Mouse (Mus musculus) thymus, adult 2 months (tissue): ENCODE measurements around the gene Gan. TPM values are rescaled to one million over a fixed set of nuclear protein-coding genes. Genes with fewer than 3 reads are reported as not detected.

Source experiments
- DNase-seq: peaks from one replicate; pipeline ENCODE4 v3.0.0; 2021
- H3K27ac ChIP-seq: fragments of 200-500 bp; 2 replicates; pipeline ENCODE4 v1.5.1; 2012; ENCODE audit warnings: low read length, control low read depth; ENCODE audit not compliant: control insufficient read depth, insufficient read depth
- H3K27me3 ChIP-seq: fragments of 200-500 bp; 2 replicates; pipeline ENCODE4 v1.6.1; 2012; ENCODE audit warnings: mild to moderate bottlenecking, low read length, moderate library complexity, mixed read lengths; ENCODE audit not compliant: control insufficient read depth, insufficient read depth
- H3K36me3 ChIP-seq: fragments of 200-500 bp; 2 replicates; pipeline ENCODE4 v1.6.1; 2012; ENCODE audit warnings: mild to moderate bottlenecking, low read length, moderate library complexity; ENCODE audit not compliant: control insufficient read depth, insufficient read depth
- H3K4me1 ChIP-seq: fragments of 200-500 bp; replicated peaks from 2 replicates; pipeline ENCODE4 v1.6.1; 2012; ENCODE audit warnings: low read length; ENCODE audit not compliant: control insufficient read depth, insufficient read depth
- H3K4me3 ChIP-seq: fragments of 200-500 bp; 2 replicates; pipeline ENCODE4 v1.5.1; 2012; ENCODE audit warnings: mild to moderate bottlenecking, low read length, control low read depth, moderate library complexity; ENCODE audit not compliant: control insufficient read depth, insufficient read depth
- CTCF ChIP-seq: fragments of 200-500 bp; IDR thresholded peaks from 2 replicates; pipeline ENCODE4 v1.5.1; 2012; ENCODE audit warnings: mild to moderate bottlenecking, control low read depth, low read length, moderate library complexity, borderline replicate concordance; ENCODE audit not compliant: control insufficient read depth, poor library complexity, insufficient read depth; ENCODE audit errors: extremely low read depth
- POLR2A ChIP-seq: fragments of 200-500 bp; IDR thresholded peaks from 2 replicates; pipeline ENCODE4 v1.6.1; 2012; ENCODE audit warnings: mild to moderate bottlenecking, low read length, control low read depth, moderate library complexity; ENCODE audit not compliant: control insufficient read depth, poor library complexity, insufficient read depth; ENCODE audit errors: extremely low read depth
- WGBS: fragments of 180-500 bp; shearing (Covaris S2); methylation state at CpG from one replicate; pipeline ENCODE4 v1.1.7; 2018; 5-methylcytosine and 5-hydroxymethylcytosine counted together
- polyA plus RNA-seq: library from polyadenylated mRNA; depleted of rRNA; stranded (reverse); fragments of >200 nt; gene quantifications from 2 replicates; pipeline ENCODE4 v1.2.3, GENCODE M21; 2012

Gan gene
- polyA plus RNA-seq, 1 experiment = 6.3 TPM

DNA sequence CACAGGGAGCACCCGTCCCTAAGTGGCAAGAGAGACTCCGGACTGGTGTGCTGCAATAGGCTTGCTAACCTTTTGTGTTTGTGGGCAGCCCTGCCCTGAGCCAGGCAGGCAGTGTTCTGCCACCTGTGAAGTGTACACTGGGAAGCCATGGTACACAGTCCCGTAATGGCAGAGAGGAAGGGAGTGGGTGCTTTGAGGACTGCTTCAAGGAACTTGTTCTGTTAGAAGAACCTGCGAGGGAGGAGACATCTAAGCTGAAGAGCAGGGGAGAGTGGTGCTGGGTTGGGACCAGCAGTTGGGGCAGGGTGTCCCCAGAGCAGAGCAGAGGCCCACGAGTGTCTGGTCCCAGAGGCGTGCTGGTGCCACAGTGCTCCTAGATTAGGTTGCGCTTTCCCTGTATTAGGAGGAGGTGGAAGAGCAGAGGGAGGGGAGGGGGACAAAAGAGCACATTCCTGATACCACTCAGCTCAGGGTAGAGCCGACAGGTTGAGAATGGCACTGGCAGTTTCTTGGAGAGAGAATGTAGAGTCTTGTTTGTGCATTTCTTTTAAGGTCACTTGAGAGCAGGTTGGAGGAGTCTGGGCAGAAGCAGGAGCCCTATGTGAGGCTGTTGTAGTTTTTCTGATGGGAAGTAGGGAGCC is 9.4 kb downstream of the Gan start:
- Histone ChIP-seq H3K36me3 (no peaks in the 10 kb centered on the region), H3K27ac (no peak overlapping the region), H3K4me3 (no peak overlapping the region), H3K4me1 (peaks cover 3% of the 10 kb centered on the region; the same call in 1 of the 2 replicates), H3K27me3 (no peaks in the 10 kb centered on the region)
- TF ChIP-seq CTCF (0 out of 2 replicates have a peak, but pooled peaks have one; percentile 16), POLR2A (no peak)
- WGBS = 67% methylated on average over 8 of the region's 8 CpGs
- DNase-seq = no peak

DNA sequence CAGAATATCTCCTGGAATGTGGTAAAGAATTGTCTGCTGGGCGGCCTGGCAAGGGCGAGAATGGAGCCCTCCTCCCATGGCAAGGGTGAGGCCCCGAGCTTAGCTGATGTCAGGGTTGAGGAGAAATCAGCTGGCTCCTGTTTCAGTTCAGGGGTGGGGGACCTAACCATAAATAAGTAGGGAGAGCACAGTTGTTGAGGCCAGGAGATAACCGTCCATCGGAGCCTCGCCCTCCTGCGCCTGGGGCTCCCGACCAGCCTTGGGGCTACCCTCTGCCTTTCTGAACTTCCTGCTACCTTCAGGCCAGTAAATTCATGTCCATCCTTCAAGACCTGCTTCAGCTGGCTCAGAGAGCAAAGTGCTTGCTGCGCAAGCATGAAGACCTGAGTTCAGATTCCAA is 10.4 kb downstream of the Gan start:
- Histone ChIP-seq H3K4me3 (no peak overlapping the region), H3K27ac (no peak overlapping the region), H3K27me3 (no peaks in the 10 kb centered on the region), H3K36me3 (no peaks in the 10 kb centered on the region), H3K4me1 (peaks cover 3% of the 10 kb centered on the region; the same call in 1 of the 2 replicates)
- TF ChIP-seq CTCF (no peak), POLR2A (no peak)
- DNase-seq = no peak
- 98% methylated on average over 9 of the region's 9 CpGs for WGBS

DNA sequence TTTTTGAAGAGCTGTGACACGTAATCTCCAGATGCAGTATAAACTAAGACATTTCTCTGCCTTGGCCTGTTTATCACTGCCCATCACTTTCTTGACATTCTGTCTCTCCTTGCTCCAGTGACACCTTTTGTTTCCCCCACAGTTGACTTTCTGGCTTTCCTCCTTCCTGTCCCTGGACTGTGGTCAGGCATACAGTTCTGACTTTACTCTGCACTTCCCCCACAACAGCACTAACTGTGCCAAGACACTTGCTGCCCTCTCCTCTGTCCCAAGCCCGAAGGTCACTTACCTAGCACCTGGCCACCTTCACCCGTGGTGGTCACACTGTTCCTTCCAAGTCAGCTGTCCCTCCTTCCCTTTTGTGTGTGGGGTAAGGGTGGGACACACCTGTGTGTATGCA is 13.9 kb downstream of the Gan start:
- no peak overlapping the region for H3K4me3 ChIP-seq
- no peak for DNase-seq
- no peak for TF ChIP-seq POLR2A
- no peak for TF ChIP-seq CTCF
- H3K36me3 ChIP-seq = no peaks in the 10 kb centered on the region
- H3K27me3 ChIP-seq = no peaks in the 10 kb centered on the region
- no peak overlapping the region for H3K27ac ChIP-seq
- H3K4me1 ChIP-seq = peaks cover 3% of the 10 kb centered on the region; the same call in 1 of the 2 replicates
- 46% methylated on average over 3 of the region's 3 CpGs for WGBS

DNA sequence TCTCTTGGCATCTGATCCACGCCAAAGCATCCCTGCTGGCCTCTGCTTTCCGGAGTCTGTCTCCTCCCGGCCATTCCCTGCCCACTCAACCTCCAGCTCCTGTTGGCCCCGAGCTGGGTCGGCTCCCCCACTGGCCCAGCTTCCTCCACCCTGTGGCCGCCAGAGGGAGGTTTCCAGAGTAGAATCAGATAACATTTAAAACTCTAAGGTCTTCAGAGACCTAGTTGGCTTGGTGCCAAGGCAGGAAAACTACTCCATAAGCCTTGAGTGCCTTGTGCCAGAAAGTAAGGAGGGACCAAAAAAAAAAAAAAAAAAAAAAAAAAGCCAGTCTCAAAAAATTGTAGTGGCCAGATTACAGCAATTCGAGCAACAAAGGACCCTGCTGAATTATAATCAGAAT is 15.0 kb downstream of the Gan start:
- Histone ChIP-seq H3K27ac (no peak overlapping the region), H3K36me3 (no peaks in the 10 kb centered on the region), H3K4me3 (no peak overlapping the region), H3K27me3 (no peaks in the 10 kb centered on the region), H3K4me1 (no peaks in the 10 kb centered on the region)
- WGBS = 77% methylated on average over 7 of the region's 7 CpGs
- TF ChIP-seq CTCF = no peak
- TF ChIP-seq POLR2A = no peak
- DNase-seq = no peak

DNA sequence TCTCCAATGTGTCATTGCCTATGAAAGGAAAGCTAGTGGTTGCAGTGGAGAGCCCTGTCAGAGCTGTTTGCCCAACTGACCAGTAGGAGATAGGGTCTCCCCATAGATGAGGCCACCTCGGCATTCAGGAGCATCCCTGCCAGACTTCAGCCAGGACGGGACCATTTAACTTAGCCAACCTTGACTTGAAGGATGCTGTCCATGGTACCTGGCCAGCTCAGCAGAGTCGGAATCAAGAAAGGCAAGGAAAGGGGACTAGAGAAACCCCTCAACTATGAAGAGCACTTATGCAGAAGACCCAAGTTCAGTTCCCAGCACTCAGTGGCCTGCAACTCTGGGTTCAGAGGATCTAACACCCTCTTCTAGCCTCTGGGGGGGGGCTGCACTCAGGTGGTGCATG is 15.8 kb downstream of the Gan start:
- H3K4me1 ChIP-seq = no peaks in the 10 kb centered on the region
- TF ChIP-seq POLR2A (no peak), CTCF (no peak)
- 93% methylated on average over 3 of the region's 3 CpGs for WGBS
- H3K27ac ChIP-seq = no peak overlapping the region
- H3K27me3 ChIP-seq = no peaks in the 10 kb centered on the region
- no peaks in the 10 kb centered on the region for H3K36me3 ChIP-seq
- DNase-seq = no peak
- no peak overlapping the region for H3K4me3 ChIP-seq

DNA sequence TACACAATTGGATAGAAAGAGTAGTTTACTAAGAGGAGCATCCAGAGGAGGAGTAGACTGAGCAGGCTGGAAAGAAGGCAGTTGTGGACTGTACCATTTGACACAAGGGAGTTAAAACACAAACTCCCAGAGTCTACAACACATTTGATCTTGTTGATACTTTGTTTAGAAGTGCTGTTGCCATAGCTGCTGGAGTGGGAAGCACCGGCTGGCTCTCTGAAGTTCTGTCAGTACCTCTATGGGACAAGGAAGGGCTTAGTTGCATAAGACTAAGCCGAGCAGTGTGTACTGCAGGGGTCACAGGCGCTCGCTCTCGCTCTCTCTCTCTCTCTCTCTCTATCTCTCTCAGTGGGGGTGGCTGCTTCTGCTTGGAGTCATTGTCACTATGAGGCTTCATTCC is 16.6 kb downstream of the Gan start:
- no peak for TF ChIP-seq POLR2A
- no peak for TF ChIP-seq CTCF
- no peak overlapping the region for H3K4me3 ChIP-seq
- WGBS = 90% methylated on average over 5 of the region's 5 CpGs
- H3K27me3 ChIP-seq = no peaks in the 10 kb centered on the region
- H3K4me1 ChIP-seq = no peaks in the 10 kb centered on the region
- H3K36me3 ChIP-seq = no peaks in the 10 kb centered on the region
- H3K27ac ChIP-seq = no peak overlapping the region
- DNase-seq = no peak

DNA sequence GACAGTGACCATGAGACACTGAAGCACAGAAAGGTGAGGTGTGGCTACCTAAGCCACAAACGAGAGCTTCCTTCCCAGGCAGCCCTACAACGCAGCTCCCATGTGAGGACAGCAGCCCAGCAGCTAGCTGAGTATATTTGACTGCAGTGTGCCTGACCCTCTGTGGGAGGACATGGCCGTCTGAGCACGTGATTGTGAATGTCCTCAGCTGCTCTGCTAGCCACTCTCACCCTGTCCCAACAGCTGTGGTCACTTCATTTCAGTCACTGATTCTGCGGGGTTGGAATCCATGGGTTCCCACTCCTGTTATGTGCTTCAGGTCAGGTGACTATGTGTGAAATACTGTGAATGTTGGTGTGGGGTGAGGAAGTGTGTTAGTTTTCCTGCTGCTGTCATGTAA is 18.4 kb downstream of the Gan start:
- 93% methylated on average over 5 of the region's 5 CpGs for WGBS
- TF ChIP-seq POLR2A = no peak
- no peak overlapping the region for H3K27ac ChIP-seq

More for the DNA sequence above, 18.4 kb downstream of the Gan start:
- Histone ChIP-seq H3K36me3 (no peaks in the 10 kb centered on the region), H3K27me3 (no peaks in the 10 kb centered on the region), H3K4me3 (no peak overlapping the region), H3K4me1 (no peaks in the 10 kb centered on the region)
- no peak for DNase-seq
